Mouse (Mus musculus) adrenal gland, postnatal 14 days (tissue): ENCODE data around the gene Ppil4. TPM values are rescaled to one million over a fixed set of nuclear protein-coding genes. Genes with fewer than 3 reads are reported as not detected.

Source experiments
- DNase-seq: peaks from one replicate; pipeline ENCODE4 v3.0.0; 2021; ENCODE audit warnings: mixed read lengths
- microRNA-seq, 2 experiments: library from miRNA; unstranded; fragments of <30 nt; microRNA quantifications; one replicate each; pipeline ENCODE4 v1.2.0; 2021
- total RNA-seq: library from RNA; stranded (reverse); gene quantifications from 2 replicates; pipeline ENCODE4 v1.2.3, GENCODE M21; 2021

The Ppil4 gene
- total RNA-seq, 1 experiment from 2014 or later, result 28.3 TPM

DNA sequence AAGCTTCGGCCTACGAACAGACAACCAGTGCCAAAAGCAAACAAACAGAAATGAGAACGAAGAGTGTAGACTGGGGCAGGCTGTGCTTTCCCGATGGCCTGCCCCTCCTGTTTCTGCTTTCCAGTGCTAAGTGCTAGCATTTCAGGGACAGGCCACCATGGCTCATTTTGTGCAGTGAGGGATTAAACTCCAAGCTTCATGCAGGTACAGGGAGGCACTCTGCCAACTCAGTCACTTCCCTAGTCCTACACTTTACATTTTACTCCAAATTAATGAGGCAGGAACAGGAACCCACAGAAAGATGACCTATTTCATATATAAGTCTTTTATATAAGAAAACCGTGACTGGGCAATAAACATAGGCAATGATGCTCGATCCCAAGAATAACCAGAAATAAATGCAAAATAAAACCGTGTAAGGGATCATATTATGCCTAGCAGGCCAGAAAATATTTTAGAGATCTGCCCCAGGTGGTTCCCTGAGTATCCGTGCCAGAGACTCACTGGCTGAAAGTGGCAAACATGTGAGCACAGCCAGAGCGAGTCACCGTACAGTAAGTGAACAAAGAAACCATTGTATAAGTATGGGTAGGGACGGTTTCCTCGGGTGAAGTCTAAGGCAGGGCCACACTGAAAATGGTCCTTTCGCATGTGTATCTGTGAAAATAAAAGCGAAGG lies 68.7 kb downstream of the Ppil4 start:
- no peak for DNase-seq

GRCm38 (mm10) chr10:7861937-7862657 lies 69.4 kb downstream of the Ppil4 start:
- DNase-seq, result no peak

GRCm38 (mm10) chr10:7863411-7863810 lies 70.7 kb downstream of the Ppil4 start:
- no peak for DNase-seq

GRCm38 (mm10) chr10:7864184-7864583 lies 71.5 kb downstream of the Ppil4 start:
- DNase-seq, result peak; percentile 33

- no peak for DNase-seq
These were observed 72.1 kb downstream of the Ppil4 start for GRCm38 (mm10) chr10:7864806-7865205.

DNA sequence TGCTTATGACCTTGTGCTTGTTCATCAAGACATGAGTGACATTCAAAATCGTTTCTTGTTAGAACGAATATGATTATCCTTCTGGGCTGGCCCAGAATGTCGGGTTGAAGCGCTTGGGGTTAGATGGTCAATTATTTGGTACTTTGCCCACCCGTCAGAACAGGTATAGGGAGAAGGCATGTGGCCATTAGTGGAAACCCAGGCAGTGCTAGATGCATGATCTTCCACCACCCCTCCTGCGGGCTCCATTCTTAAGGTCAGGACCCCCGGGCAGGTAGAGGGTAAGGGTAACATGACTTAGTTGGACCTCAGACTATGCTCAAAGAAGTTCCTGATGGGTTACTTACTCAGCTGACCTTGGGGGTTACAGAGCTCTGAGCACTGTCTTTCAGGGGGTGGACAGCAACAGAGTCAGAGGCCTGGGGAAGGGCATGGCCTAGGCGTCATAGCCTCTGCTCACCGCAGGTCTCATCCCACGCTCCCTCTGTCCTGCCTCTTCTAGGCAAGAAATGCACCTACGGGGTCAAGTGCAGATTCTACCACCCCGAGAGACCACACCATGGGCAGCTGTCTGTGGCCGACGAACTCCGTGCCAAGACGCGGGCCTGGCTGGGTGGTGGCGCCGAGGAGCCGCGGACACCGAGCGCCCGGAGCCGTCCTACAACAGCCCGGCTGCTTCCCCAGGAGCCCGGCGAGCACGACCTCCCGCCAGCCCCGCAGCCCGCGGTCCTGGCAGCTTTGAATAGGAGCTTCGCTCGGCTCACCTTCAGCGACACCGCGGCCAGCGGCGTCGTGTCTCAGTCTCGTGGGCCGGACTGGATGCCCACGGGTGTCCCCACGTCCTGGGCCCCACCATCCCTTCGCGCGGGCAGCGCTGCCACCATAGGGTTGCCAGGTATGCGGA lies 74.3 kb downstream of the Ppil4 start:
- DNase-seq, result peak; percentile 65

- DNase-seq, result peak; percentile 16
These were observed 75.0 kb downstream of the Ppil4 start for GRCm38 (mm10) chr10:7867666-7868030.

- no peak for DNase-seq
These were observed 77.1 kb downstream of the Ppil4 start for GRCm38 (mm10) chr10:7869746-7870145.

DNA sequence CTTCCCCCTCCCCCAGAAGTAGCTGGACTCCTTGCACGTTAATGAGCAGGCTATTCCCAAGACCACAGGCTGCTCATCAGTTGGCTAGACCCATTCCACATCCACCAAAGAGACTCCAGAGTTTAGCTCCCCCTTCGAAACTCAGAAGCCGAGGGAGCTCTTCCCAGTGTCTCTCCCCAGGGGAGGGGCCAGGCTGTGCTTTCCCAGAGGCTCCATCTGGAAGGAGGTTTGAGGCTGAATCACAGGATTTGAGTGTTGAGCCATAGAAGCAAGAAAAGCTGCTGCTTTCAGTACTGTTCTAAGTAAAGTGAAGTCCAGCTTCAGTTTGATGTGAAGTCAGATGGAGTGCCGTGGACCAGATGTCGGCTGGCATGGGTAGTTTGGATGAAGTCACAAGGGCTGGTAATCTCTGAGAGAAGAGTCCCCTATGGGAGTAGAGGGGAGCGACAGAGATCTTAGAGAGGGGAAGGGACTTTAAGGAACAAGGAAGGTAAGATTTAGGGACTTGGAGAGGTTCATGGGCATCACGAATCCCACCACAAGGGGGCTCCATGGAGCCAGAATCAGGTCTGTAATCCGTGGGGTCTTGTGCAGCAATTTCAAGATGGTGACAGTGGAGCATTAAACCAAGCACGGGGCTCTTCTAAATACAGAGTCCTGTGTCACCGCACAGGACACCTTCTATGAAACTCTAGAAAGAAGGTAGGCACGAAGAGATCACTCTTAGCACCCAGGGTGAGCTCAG lies 78.1 kb downstream of the Ppil4 start:
- DNase-seq, result peak; percentile 31

DNA sequence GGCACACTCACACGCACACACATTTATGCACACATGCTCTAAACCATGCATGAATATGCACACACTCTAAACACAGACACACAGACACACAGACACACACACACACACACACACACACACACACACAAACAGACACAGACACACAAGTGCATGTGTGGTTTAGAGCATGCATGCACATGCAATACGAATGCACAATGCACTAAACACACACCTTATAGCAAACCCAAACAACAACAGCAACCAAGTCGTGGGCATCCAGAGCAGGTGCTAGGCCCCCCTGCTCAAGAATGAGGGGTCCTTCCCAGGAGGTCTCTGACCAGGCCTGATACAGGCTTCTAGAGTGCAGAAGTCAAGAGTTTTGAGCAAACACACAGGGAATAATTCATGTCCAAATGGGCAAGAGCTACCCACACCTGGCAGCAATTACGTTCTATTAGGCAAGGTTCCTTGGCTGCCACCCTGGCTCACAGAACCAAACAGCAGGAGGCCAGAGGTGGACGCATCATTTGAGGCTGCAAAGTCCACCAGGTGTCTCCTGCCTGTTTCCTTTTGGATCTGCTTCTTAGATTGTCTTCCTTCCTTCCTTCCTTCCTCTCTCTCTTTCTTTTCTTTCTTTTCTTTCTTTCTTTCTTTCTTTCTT lies 78.8 kb downstream of the Ppil4 start:
- DNase-seq, result no peak

Small RNA genes lying within 50 kb of the gene (microRNA-seq; reads per million reads assigned to microRNA genes)
- gene Mir5104, result 0.85 to 1.1 reads per million in 2 experiments

Other genes with a start within 250 kb of the Ppil4 start
- gene Lrp11, start 203.1 kb upstream of the Ppil4 start, total RNA-seq, result 14.8 and 15.2 TPM in 2 replicates
- gene Nup43, start 125.4 kb upstream of the Ppil4 start, total RNA-seq, result 10.7 and 12.3 TPM in 2 replicates
- 71.3 and 73.5 TPM in 2 replicates for gene Pcmt1, start 111.8 kb upstream of the Ppil4 start, total RNA-seq
- 51.5 and 51.8 TPM in 2 replicates for gene Lats1, start 111.7 kb upstream of the Ppil4 start, total RNA-seq
- 33.8 and 35.4 TPM in 2 replicates for gene Katna1, start 66.9 kb upstream of the Ppil4 start, total RNA-seq
- gene Ginm1, start 67 bp upstream of the Ppil4 start, total RNA-seq, result 239 and 253 TPM in 2 replicates
- gene Zc3h12d, start 39.6 kb downstream of the Ppil4 start, total RNA-seq, result 0.52 and 2.1 TPM in 2 replicates
- gene Tab2, start 163.3 kb downstream of the Ppil4 start, total RNA-seq, result 57.5 and 70.3 TPM in 2 replicates